Mouse (Mus musculus): ENCODE measurements at regions not wholly inside any gene's neighbourhood (a gene's known extent, or its start where the extent isn't known, plus 50 kb on each side); places are given as distances from the start of the nearest gene placed in this dataset.

DNA sequence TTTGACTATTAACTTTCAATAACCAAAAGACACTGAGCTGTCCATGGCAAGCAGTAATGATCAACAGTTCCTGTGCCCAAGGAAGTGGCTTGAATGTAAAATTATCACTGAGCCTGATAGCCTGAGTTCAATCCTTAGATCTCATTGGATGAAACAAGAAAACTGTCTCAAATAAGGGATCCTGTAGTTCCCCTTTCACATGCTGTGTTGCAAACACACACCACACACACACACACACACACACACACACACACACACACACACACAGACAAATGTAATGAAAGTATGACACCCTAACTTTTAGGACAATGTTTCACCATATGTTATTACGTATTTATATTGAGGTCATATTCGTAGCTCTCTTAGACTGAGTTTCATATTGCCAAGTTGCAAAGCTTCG lies 1032.7 kb upstream of the Zeb2 start:
- TF ChIP-seq MEF2A (IDR thresholded peaks at IDR 0.05; ENCODE audit: extremely low read depth, insufficient replicate concordance, low read depth, low read length, poor library complexity, severe bottlenecking) (no peak), JUND (IDR thresholded peaks at IDR 0.05; ENCODE audit: low read depth, low read length) (no peak), E2F4 (IDR thresholded peaks at IDR 0.05; ENCODE audit: borderline replicate concordance, low read depth, low read length) (no peak), CTCF (IDR thresholded peaks at IDR 0.05 in 2 of 3, conservative IDR thresholded peaks at IDR 0.05 in 1 of 3; ENCODE audit: control insufficient read depth in 1 of 3, insufficient read depth in 1 of 3, low read depth in 2 of 3, low read length in 3 of 3, poor library complexity in 1 of 3, severe bottlenecking in 1 of 3) (no peak), POLR2AphosphoS2 (IDR thresholded peaks at IDR 0.05; ENCODE audit: low read length) (no peak), USF1 (IDR thresholded peaks at IDR 0.05; ENCODE audit: low read depth, low read length) (no peak), POLR2A (IDR thresholded peaks at IDR 0.05; ENCODE audit: control insufficient read depth in 1 of 2, insufficient read depth in 1 of 2, low read depth in 1 of 2, low read length in 2 of 2, poor library complexity in 1 of 2) (no peak)
